Mouse (Mus musculus) kidney, adult 18-20 months (tissue): Measurements from ENCODE around the gene 4921504E06Rik.

Experiments used
- DNase-seq: peaks from one replicate; pipeline ENCODE4 v3.0.0; 2021

The 4921504E06Rik gene

DNA sequence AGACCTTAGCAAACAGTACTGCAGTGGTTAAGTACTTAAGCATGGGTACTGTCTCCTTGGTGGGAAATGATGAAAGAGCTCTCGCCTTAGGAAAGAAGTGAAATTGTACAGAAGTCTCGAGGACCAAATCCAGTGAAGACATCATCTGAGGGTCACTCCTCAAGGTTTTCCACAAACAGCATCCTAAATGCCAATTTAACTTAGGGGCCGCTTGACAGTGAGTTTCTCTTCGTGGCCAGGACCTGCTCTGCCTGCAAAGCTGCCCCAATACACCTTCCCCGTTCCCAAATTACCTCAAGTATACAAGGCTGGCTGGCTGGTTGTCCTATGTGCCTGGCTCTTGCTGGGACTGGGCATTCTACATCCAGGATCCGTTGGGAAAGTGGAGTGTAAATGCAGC, 137.6 kb downstream of the 4921504E06Rik start:
- DNase-seq = no peak

DNA sequence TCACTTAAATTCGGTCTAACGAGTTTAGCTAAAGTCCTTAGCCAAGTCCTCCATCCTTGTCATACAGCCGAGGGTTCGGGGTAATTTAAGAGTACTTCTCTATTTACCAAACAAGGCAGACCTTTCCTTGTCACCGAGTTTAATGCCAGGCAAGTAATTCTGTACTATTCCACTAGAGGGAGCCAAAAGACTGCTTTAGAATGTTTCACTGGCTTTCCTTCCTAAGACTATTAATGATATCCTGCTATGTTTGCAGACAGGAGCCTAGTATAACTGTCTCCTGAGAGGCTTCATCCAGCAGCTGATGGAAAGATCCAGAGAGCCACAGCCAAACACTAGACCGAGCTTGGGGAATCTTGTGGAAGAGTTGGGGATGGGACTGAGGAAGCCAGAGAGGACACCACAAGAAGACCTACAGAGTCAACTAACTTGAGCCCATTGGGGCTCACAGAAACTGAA, 138.6 kb downstream of the 4921504E06Rik start:
- peak; percentile 19 for DNase-seq

DNA sequence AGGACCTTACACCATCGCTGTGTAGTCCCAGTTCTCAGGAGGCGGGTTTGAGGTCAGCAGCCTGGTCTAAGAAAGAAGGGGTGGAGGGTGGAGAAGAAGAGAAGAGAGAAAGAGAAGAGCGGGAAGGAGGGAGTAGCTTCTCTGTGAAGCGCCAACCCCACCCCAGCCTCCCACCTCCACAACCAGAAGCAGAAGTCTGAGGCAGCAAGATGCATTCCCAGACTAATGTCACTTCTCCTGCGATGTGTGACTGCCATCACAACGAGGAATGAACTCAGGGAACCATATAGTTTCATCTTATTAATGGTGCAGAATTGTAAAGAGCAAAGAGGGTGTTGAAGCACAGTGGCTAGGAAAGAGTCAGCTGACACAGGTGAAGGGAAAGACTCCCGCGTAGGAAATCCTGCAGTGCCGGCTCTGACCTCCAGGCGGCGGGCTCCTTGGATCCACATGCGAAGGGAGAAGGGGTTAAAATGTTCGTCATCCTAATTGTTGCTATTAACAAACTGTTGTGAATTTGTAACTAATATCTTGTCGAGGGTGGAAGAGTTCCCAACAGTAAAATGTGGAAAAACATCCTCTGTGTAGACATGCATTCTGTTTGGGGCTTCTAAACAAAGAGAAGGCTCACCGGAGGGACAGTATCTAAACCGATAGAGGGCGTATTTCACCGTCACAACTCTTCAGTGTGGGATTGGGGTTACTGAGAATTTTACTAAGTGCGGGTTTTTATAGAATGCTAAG, 139.3 kb downstream of the 4921504E06Rik start:
- peak; percentile 72 for DNase-seq
